Mouse (Mus musculus) megakaryocyte-erythroid progenitor cell, adult 5-6 weeks (primary cell): ENCODE data around the gene Olfr765. TPM values are rescaled to one million over a fixed set of nuclear protein-coding genes. Genes with fewer than 3 reads are reported as not detected.
"Not testable (repeated sequence)": the region's sequence is repeated elsewhere in the genome, so short reads cannot be mapped to it uniquely, and the experiment has no call there.

Experiments used
- ATAC-seq: replicated peaks from 2 replicates; pipeline ENCODE4 v1.8.0; 2016; ENCODE audit warnings: mild to moderate bottlenecking, inconsistent platforms; ENCODE audit not compliant: severe bottlenecking, poor library complexity, low FRiP score, low TSS enrichment
- total RNA-seq, 2 experiments: library from RNA; stranded (forward) in 1 of 2; stranded (reverse) in 1 of 2; fragments of 200-1000, 215-1000 nt in 1 of 2; fragments of >200 nt in 1 of 2; fragmentation: Nextera tagmentation in 1 of 2; gene quantifications; 2 replicates each; pipeline ENCODE4 v1.2.3; 2014 to 2017

Gene Olfr765
- total RNA-seq (2014; fragmentation: Nextera tagmentation): not detected in 2 replicates
- not detected in 2 replicates for total RNA-seq (2017)

GRCm38 (mm10) chr10:129049898-129050297 is at the start of gene Olfr765:
TSS of gene Olfr765 (minus strand) at chr10:129049998.
- ATAC-seq: not testable (repeated sequence)

GRCm38 (mm10) chr10:129099275-129099674 is 49.5 kb upstream of the Olfr765 start, which contains the start of gene Olfr768:
TSS of gene Olfr768 (minus strand) at chr10:129099375.
- ATAC-seq: no peak

GRCm38 (mm10) chr10:129082810-129083209 is 33.0 kb upstream of the Olfr765 start, which contains the start of gene Olfr767:
TSS of gene Olfr767 (minus strand) at chr10:129082910.
- ATAC-seq: not testable (repeated sequence)

GRCm38 (mm10) chr10:129068877-129069276 is 19.1 kb upstream of the Olfr765 start, which contains the start of gene Olfr766-ps1:
TSS of gene Olfr766-ps1 (minus strand) at chr10:129068977.
- ATAC-seq: no peak

- ATAC-seq: no peak
Observed at GRCm38 (mm10) chr10:129039796-129040195, 10.0 kb downstream of the Olfr765 start, which contains the start of gene Olfr764-ps1. TSS of gene Olfr764-ps1 (minus strand) at chr10:129039896.

GRCm38 (mm10) chr10:129028343-129028742 is 21.5 kb downstream of the Olfr765 start:
- ATAC-seq: no peak

- peak; percentile 89 for ATAC-seq
Observed at GRCm38 (mm10) chr10:129026018-129026662, 23.7 kb downstream of the Olfr765 start.

GRCm38 (mm10) chr10:129023319-129023718 is 26.5 kb downstream of the Olfr765 start:
- ATAC-seq: no peak

GRCm38 (mm10) chr10:129014477-129014876 is 35.3 kb downstream of the Olfr765 start:
- no peak for ATAC-seq

- ATAC-seq: peak; percentile 92
Observed at GRCm38 (mm10) chr10:129011511-129011910, 38.3 kb downstream of the Olfr765 start.

- ATAC-seq: no peak
Observed at GRCm38 (mm10) chr10:129010288-129010841, 39.4 kb downstream of the Olfr765 start, which contains the start of gene Olfr763. TSS of gene Olfr763 (plus strand) at chr10:129010791.

GRCm38 (mm10) chr10:129004032-129004920 is 45.5 kb downstream of the Olfr765 start:
- ATAC-seq: no peak

GRCm38 (mm10) chr10:128996523-128997040 is 53.2 kb downstream of the Olfr765 start:
- ATAC-seq: no peak

GRCm38 (mm10) chr10:128995796-128996195 is 54.0 kb downstream of the Olfr765 start:
- no peak for ATAC-seq

Other genes starting within 250 kb of the Olfr765 start
- gene Dnajc14, start 245.9 kb downstream of the Olfr765 start, total RNA-seq (2014; fragmentation: Nextera tagmentation): 18.6 and 21.5 TPM in 2 replicates
- 20.8 and 30.7 TPM in 2 replicates for gene Dnajc14, start 245.9 kb downstream of the Olfr765 start, total RNA-seq (2017)
- gene Tmem198b, start 245.6 kb downstream of the Olfr765 start, total RNA-seq (2014; fragmentation: Nextera tagmentation): 4.6 and 6.9 TPM in 2 replicates
- gene Tmem198b, start 245.6 kb downstream of the Olfr765 start, total RNA-seq (2017): 1.5 and 2.8 TPM in 2 replicates
- 166 and 201 TPM in 2 replicates for gene Sarnp, start 232.7 kb downstream of the Olfr765 start, total RNA-seq (2014; fragmentation: Nextera tagmentation)
- 364 and 369 TPM in 2 replicates for gene Sarnp, start 232.7 kb downstream of the Olfr765 start, total RNA-seq (2017)
- 70.3 and 79.9 TPM in 2 replicates for gene Ormdl2, start 228.4 kb downstream of the Olfr765 start, total RNA-seq (2014; fragmentation: Nextera tagmentation)
- gene Ormdl2, start 228.4 kb downstream of the Olfr765 start, total RNA-seq (2017): 99.3 and 115 TPM in 2 replicates
- gene Gdf11, start 158.3 kb downstream of the Olfr765 start, total RNA-seq (2014; fragmentation: Nextera tagmentation): 0.35 TPM in 1 of 2 replicates, not detected in the other
- 0.69 TPM in 1 of 2 replicates, not detected in the other for gene Gdf11, start 158.3 kb downstream of the Olfr765 start, total RNA-seq (2017)
- gene Cd63, start 149.0 kb downstream of the Olfr765 start, total RNA-seq (2014; fragmentation: Nextera tagmentation): 6.8 and 19.4 TPM in 2 replicates
- 15.5 and 18.0 TPM in 2 replicates for gene Cd63, start 149.0 kb downstream of the Olfr765 start, total RNA-seq (2017)
- 12.8 and 19.0 TPM in 2 replicates for gene Rdh5, start 127.1 kb downstream of the Olfr765 start, total RNA-seq (2014; fragmentation: Nextera tagmentation)
- gene Rdh5, start 127.1 kb downstream of the Olfr765 start, total RNA-seq (2017): 1.1 and 3.0 TPM in 2 replicates
- 45.7 and 94.6 TPM in 2 replicates for gene Bloc1s1, start 126.0 kb downstream of the Olfr765 start, total RNA-seq (2014; fragmentation: Nextera tagmentation)
- 73.8 and 82.2 TPM in 2 replicates for gene Bloc1s1, start 126.0 kb downstream of the Olfr765 start, total RNA-seq (2017)
- not detected in 2 replicates for gene Itga7, start 116.2 kb downstream of the Olfr765 start, total RNA-seq (2014; fragmentation: Nextera tagmentation)
- gene Itga7, start 116.2 kb downstream of the Olfr765 start, total RNA-seq (2017): 0.04 and 0.19 TPM in 2 replicates
- not detected in 2 replicates for gene Mettl7b, start 89.0 kb downstream of the Olfr765 start, total RNA-seq (2014; fragmentation: Nextera tagmentation)
- gene Mettl7b, start 89.0 kb downstream of the Olfr765 start, total RNA-seq (2017): not detected in 2 replicates
- gene Olfr9, start 60.6 kb downstream of the Olfr765 start, total RNA-seq (2014; fragmentation: Nextera tagmentation): not detected in 2 replicates
- gene Olfr9, start 60.6 kb downstream of the Olfr765 start, total RNA-seq (2017): not detected in 2 replicates
- gene Olfr763, start 39.2 kb downstream of the Olfr765 start, total RNA-seq (2014; fragmentation: Nextera tagmentation): not detected in 2 replicates
- gene Olfr763, start 39.2 kb downstream of the Olfr765 start, total RNA-seq (2017): not detected in 2 replicates
- gene Olfr764-ps1, start 10.1 kb downstream of the Olfr765 start, total RNA-seq (2014; fragmentation: Nextera tagmentation): not detected in 2 replicates
- not detected in 2 replicates for gene Olfr764-ps1, start 10.1 kb downstream of the Olfr765 start, total RNA-seq (2017)
- not detected in 2 replicates for gene Olfr766-ps1, start 19.0 kb upstream of the Olfr765 start, total RNA-seq (2014; fragmentation: Nextera tagmentation)
- gene Olfr766-ps1, start 19.0 kb upstream of the Olfr765 start, total RNA-seq (2017): not detected in 2 replicates
- gene Olfr767, start 32.9 kb upstream of the Olfr765 start, total RNA-seq (2014; fragmentation: Nextera tagmentation): not detected in 2 replicates
- not detected in 2 replicates for gene Olfr767, start 32.9 kb upstream of the Olfr765 start, total RNA-seq (2017)
- not detected in 2 replicates for gene Olfr768, start 49.4 kb upstream of the Olfr765 start, total RNA-seq (2014; fragmentation: Nextera tagmentation)
- gene Olfr768, start 49.4 kb upstream of the Olfr765 start, total RNA-seq (2017): not detected in 2 replicates
- gene Olfr769, start 67.9 kb upstream of the Olfr765 start, total RNA-seq (2014; fragmentation: Nextera tagmentation): not detected in 2 replicates
- not detected in 2 replicates for gene Olfr769, start 67.9 kb upstream of the Olfr765 start, total RNA-seq (2017)
- not detected in 2 replicates for gene Olfr770, start 89.0 kb upstream of the Olfr765 start, total RNA-seq (2014; fragmentation: Nextera tagmentation)
- gene Olfr770, start 89.0 kb upstream of the Olfr765 start, total RNA-seq (2017): not detected in 2 replicates
- not detected in 2 replicates for gene Olfr771, start 114.8 kb upstream of the Olfr765 start, total RNA-seq (2014; fragmentation: Nextera tagmentation)
- not detected in 2 replicates for gene Olfr771, start 114.8 kb upstream of the Olfr765 start, total RNA-seq (2017)
- gene Olfr772, start 127.9 kb upstream of the Olfr765 start, total RNA-seq (2014; fragmentation: Nextera tagmentation): not detected in 2 replicates
- not detected in 2 replicates for gene Olfr772, start 127.9 kb upstream of the Olfr765 start, total RNA-seq (2017)
- not detected in 2 replicates for gene Olfr773, start 137.4 kb upstream of the Olfr765 start, total RNA-seq (2014; fragmentation: Nextera tagmentation)
- not detected in 2 replicates for gene Olfr773, start 137.4 kb upstream of the Olfr765 start, total RNA-seq (2017)
- gene Olfr774, start 186.2 kb upstream of the Olfr765 start, total RNA-seq (2014; fragmentation: Nextera tagmentation): not detected in 2 replicates
- not detected in 2 replicates for gene Olfr774, start 186.2 kb upstream of the Olfr765 start, total RNA-seq (2017)
- not detected in 2 replicates for gene Olfr775, start 198.4 kb upstream of the Olfr765 start, total RNA-seq (2014; fragmentation: Nextera tagmentation)
- gene Olfr775, start 198.4 kb upstream of the Olfr765 start, total RNA-seq (2017): not detected in 2 replicates
- gene Olfr776, start 209.1 kb upstream of the Olfr765 start, total RNA-seq (2014; fragmentation: Nextera tagmentation): not detected in 2 replicates
- gene Olfr776, start 209.1 kb upstream of the Olfr765 start, total RNA-seq (2017): not detected in 2 replicates
- gene Olfr777, start 221.5 kb upstream of the Olfr765 start, total RNA-seq (2014; fragmentation: Nextera tagmentation): not detected in 2 replicates
- not detected in 2 replicates for gene Olfr777, start 221.5 kb upstream of the Olfr765 start, total RNA-seq (2017)